In the genomic region with DNA sequence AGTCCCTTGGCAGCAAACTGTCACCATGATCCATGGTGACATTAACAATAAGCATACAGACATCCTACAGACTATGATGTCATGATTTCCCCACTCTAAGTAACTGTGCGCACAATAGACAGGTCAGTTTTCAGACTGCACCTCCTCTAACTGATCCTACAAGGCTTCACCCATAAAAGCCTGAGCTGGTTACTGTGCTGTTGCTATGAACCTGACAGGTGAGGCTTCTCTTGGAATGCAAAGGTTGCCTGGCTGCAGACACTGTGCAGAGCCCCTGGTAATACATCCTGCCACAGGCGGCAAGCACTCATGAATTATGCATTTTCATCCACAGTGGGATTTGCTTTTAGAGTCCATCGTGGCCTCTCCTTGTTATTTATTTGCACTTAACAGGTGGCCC, we compare ENCODE assay signal across 13 mouse cellular contexts. TPM values are rescaled to one million over a fixed set of nuclear protein-coding genes. Genes with fewer than 3 reads are reported as not detected.
DNase-seq lines count a peak whose midpoint lies in the region; ATAC-seq lines count a peak whose summit lies in the region.
"Had no signal": no experiment of that assay in that cellular context is flagged by ENCODE, and none has a peak within 500 bp of the region (broad histone marks: within the 10 kb centered on the region; RNA-seq: fewer than 3 reads in every experiment).

No protein-coding gene starts in this region.

- no peak overlapping the region for H3K27ac ChIP-seq in forebrain, embryonic 11.5 days (ENCODE audit: low read depth, low read length)
- no peak overlapping the region for H3K27ac ChIP-seq in forebrain, embryonic 10.5 days
- H3K27ac ChIP-seq in midbrain, embryonic 11.5 days (ENCODE audit: low read depth, low read length), result no peak overlapping the region
- H3K27ac ChIP-seq in midbrain, embryonic 10.5 days (replicated peaks), result no peak overlapping the region
- H3K27ac ChIP-seq in midbrain, embryonic 13.5 days, result peak overlapping the region; percentile 40; the same call in 1 of the 2 replicates
- no peak overlapping the region for H3K27ac ChIP-seq in stomach, embryonic 16.5 days (ENCODE audit: low read length)

- no peak overlapping the region for H3K9ac ChIP-seq in forebrain, embryonic 11.5 days (ENCODE audit: low read length)
- H3K9ac ChIP-seq in midbrain, embryonic 11.5 days (ENCODE audit: low read length), result no peak overlapping the region
- no peak overlapping the region for H3K9ac ChIP-seq in midbrain, embryonic 13.5 days (replicated peaks)
- H3K9ac ChIP-seq in stomach, embryonic 16.5 days (ENCODE audit: low read length), result no peak overlapping the region

- H3K4me2 ChIP-seq in forebrain, embryonic 11.5 days (ENCODE audit: low read depth, low read length, severe bottlenecking), result no peak overlapping the region
- no peak overlapping the region for H3K4me2 ChIP-seq in midbrain, embryonic 11.5 days
- 0 out of 2 replicates have a peak overlapping the region, but pooled peaks have one; percentile 12 for H3K4me2 ChIP-seq in midbrain, embryonic 13.5 days (replicated peaks)
- H3K4me2 ChIP-seq in stomach, embryonic 16.5 days (ENCODE audit: low read depth, low read length), result no peak overlapping the region

- WGBS in forebrain, embryonic 11.5 days, result 68% methylated on average over 3 of the region's 3 CpGs
- WGBS in forebrain, embryonic 10.5 days, result 80% methylated on average over 3 of the region's 3 CpGs
- WGBS in midbrain, embryonic 11.5 days, result 43% methylated on average over 3 of the region's 3 CpGs
- WGBS in midbrain, embryonic 10.5 days, result 69% methylated on average over 3 of the region's 3 CpGs
- WGBS in midbrain, embryonic 13.5 days, result 32% methylated on average over 3 of the region's 3 CpGs
- WGBS in stomach, embryonic 16.5 days, result 43% methylated on average over 3 of the region's 3 CpGs

- peaks cover 2% of the 10 kb centered on the region; the same call in 1 of the 2 replicates for H3K36me3 ChIP-seq in forebrain, embryonic 11.5 days (ENCODE audit: control insufficient read depth, insufficient read depth, low read length)
- H3K36me3 ChIP-seq in forebrain, embryonic 10.5 days (replicated peaks), result peaks cover 64% of the 10 kb centered on the region
- H3K36me3 ChIP-seq in midbrain, embryonic 11.5 days (ENCODE audit: control insufficient read depth, insufficient read depth, low read length), result no peaks in the 10 kb centered on the region; the same call in 1 of the 2 replicates
- peaks cover 66% of the 10 kb centered on the region for H3K36me3 ChIP-seq in midbrain, embryonic 10.5 days
- peaks cover 3% of the 10 kb centered on the region; the same call in 1 of the 2 replicates for H3K36me3 ChIP-seq in midbrain, embryonic 13.5 days
- H3K36me3 ChIP-seq in stomach, embryonic 16.5 days (ENCODE audit: control insufficient read depth, insufficient read depth, low read length), result no peaks in the 10 kb centered on the region

- peak; percentile 56 for ATAC-seq in forebrain, embryonic 11.5 days (replicated peaks; ENCODE audit: low FRiP score)
- ATAC-seq in midbrain, embryonic 11.5 days (ENCODE audit: low FRiP score), result peak; percentile 56
- peak; percentile 70 for ATAC-seq in midbrain, embryonic 13.5 days
- ATAC-seq in stomach, embryonic 16.5 days (ENCODE audit: insufficient read depth, low FRiP score), result peak; percentile 44; the same call in 1 of the 2 replicates

- no peaks in the 10 kb centered on the region for H3K27me3 ChIP-seq in forebrain, embryonic 11.5 days (ENCODE audit: control insufficient read depth, insufficient read depth, low read length)
- H3K27me3 ChIP-seq in forebrain, embryonic 10.5 days (ENCODE audit: poor library complexity, severe bottlenecking), result no peaks in the 10 kb centered on the region
- H3K27me3 ChIP-seq in midbrain, embryonic 11.5 days (ENCODE audit: control insufficient read depth, insufficient read depth, low read length), result no peaks in the 10 kb centered on the region
- no peaks in the 10 kb centered on the region for H3K27me3 ChIP-seq in midbrain, embryonic 10.5 days (ENCODE audit: low read depth, poor library complexity, severe bottlenecking)
- H3K27me3 ChIP-seq in midbrain, embryonic 13.5 days, result no peaks in the 10 kb centered on the region
- no peaks in the 10 kb centered on the region for H3K27me3 ChIP-seq in stomach, embryonic 16.5 days (ENCODE audit: control insufficient read depth, insufficient read depth, low read length)

- no peak overlapping the region for H3K4me3 ChIP-seq in forebrain, embryonic 11.5 days (ENCODE audit: low read depth, low read length)
- H3K4me3 ChIP-seq in forebrain, embryonic 10.5 days, result no peak overlapping the region
- H3K4me3 ChIP-seq in midbrain, embryonic 11.5 days (ENCODE audit: low read depth, low read length), result no peak overlapping the region
- H3K4me3 ChIP-seq in midbrain, embryonic 10.5 days, result no peak overlapping the region
- no peak overlapping the region for H3K4me3 ChIP-seq in midbrain, embryonic 13.5 days (replicated peaks)
- no peak overlapping the region for H3K4me3 ChIP-seq in stomach, embryonic 16.5 days (replicated peaks; ENCODE audit: low read length)

- DNase-seq in forebrain, embryonic 11.5 days (ENCODE audit: low spot score), result no peak
- no peak for DNase-seq in forebrain, embryonic 10.5 days (ENCODE audit: extremely low spot score, low spot score)
- no peak for DNase-seq in midbrain, embryonic 11.5 days (ENCODE audit: low spot score, missing footprints)
- DNase-seq in midbrain, embryonic 10.5 days (ENCODE audit: low spot score), result no peak
- no peak for DNase-seq in adrenal gland, adult 18-20 months (ENCODE audit: low spot score in 2 of 2)
- DNase-seq in Muller cell, postnatal 12 days (ENCODE audit: inconsistent ontology term), result no peak
- DNase-seq: cerebellum, adult 9-11 months; heart, postnatal 14 days; kidney, adult 8-10 months; right cerebral cortex, postnatal 25 days; thymus, postnatal 25 days had no signal

- no peaks in the 10 kb centered on the region for H3K9me3 ChIP-seq in forebrain, embryonic 11.5 days (ENCODE audit: control insufficient read depth, low read length)
- H3K9me3 ChIP-seq in forebrain, embryonic 10.5 days, result peaks cover 9% of the 10 kb centered on the region; the same call in 1 of the 2 replicates
- no peaks in the 10 kb centered on the region for H3K9me3 ChIP-seq in midbrain, embryonic 11.5 days (ENCODE audit: control insufficient read depth, low read length)
- no peaks in the 10 kb centered on the region for H3K9me3 ChIP-seq in midbrain, embryonic 10.5 days (replicated peaks)
- no peaks in the 10 kb centered on the region for H3K9me3 ChIP-seq in midbrain, embryonic 13.5 days
- no peaks in the 10 kb centered on the region for H3K9me3 ChIP-seq in stomach, embryonic 16.5 days (replicated peaks; ENCODE audit: control insufficient read depth, low read length)

- H3K4me1 ChIP-seq in forebrain, embryonic 11.5 days (replicated peaks; ENCODE audit: control insufficient read depth, insufficient read depth, low read length), result 0 out of 2 replicates have a peak, but pooled peaks cover 5% of the 10 kb centered on the region
- H3K4me1 ChIP-seq in forebrain, embryonic 10.5 days, result peaks cover 10% of the 10 kb centered on the region; the same call in 1 of the 2 replicates
- peaks cover 11% of the 10 kb centered on the region; the same call in 1 of the 2 replicates for H3K4me1 ChIP-seq in midbrain, embryonic 11.5 days (ENCODE audit: control insufficient read depth, insufficient read depth, low read length)
- H3K4me1 ChIP-seq in midbrain, embryonic 10.5 days, result peaks cover 42% of the 10 kb centered on the region
- H3K4me1 ChIP-seq in midbrain, embryonic 13.5 days (replicated peaks), result peaks cover 90% of the 10 kb centered on the region
- peaks cover 5% of the 10 kb centered on the region for H3K4me1 ChIP-seq in stomach, embryonic 16.5 days (ENCODE audit: control insufficient read depth, insufficient read depth, low read length)

RNA-seq across cellular contexts. Expression of a gene that starts 36.6 kb away (rescaled TPM):
- 139 and 181 TPM in 2 replicates for polyA plus RNA-seq in forebrain, embryonic 11.5 days (2014; fragmentation: Nextera tagmentation; extraction: Ambion mirVana)
- polyA plus RNA-seq in forebrain, embryonic 10.5 days (2016; fragmentation: Nextera tagmentation; extraction: Ambion mirVana), result 30.6 and 35.0 TPM in 2 replicates
- 186 and 217 TPM in 2 replicates for polyA plus RNA-seq in midbrain, embryonic 11.5 days (2014; fragmentation: Nextera tagmentation; extraction: Ambion mirVana)
- 37.6 and 53.3 TPM in 2 replicates for polyA plus RNA-seq in midbrain, embryonic 10.5 days (2016; fragmentation: Nextera tagmentation; extraction: Ambion mirVana)
- 205 and 211 TPM in 2 replicates for polyA plus RNA-seq in midbrain, embryonic 13.5 days (2015; fragmentation: Nextera tagmentation; extraction: Ambion mirVana)
- 12.3 and 15.8 TPM in 2 replicates for polyA plus RNA-seq in stomach, embryonic 16.5 days (2015; fragmentation: Nextera tagmentation; extraction: Ambion mirVana)
- total RNA-seq in adrenal gland, adult 18-20 months (2021), result 1 to 10 TPM; 4.5 to 5.9 TPM
